ENCODE assay signal across 18 mouse cellular contexts in the genomic region with DNA sequence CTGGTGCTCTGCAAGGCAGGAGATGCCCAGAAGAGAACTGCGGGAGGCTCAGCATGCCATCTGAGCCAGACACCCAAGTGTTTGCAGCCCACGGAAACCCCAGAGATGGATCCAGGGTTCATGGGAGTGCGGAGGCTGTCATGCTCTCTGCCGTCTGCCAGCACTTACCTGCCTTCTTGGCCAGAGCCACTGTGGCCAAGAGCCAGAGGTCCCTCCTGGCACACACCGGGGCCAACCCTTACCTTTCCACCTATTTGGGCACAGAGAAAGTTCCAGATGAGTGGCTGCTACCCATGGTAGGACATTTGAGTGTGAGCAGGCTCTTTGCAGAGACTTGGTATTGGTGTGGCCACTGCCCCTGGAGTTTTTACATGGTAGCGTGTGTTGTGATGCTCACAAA.
A peak's percentile ranks its signal among the peaks of the same experiment; 100 is the strongest.
DNase-seq lines count a peak whose midpoint lies in the region; ATAC-seq and TF ChIP-seq lines count a peak whose summit lies in the region.
"Had no signal": no experiment of that assay in that cellular context is flagged by ENCODE, and none has a peak within 500 bp of the region (broad histone marks: within the 10 kb centered on the region; RNA-seq: fewer than 3 reads in every experiment).

No protein-coding gene starts in this region.

- H3K9me3 ChIP-seq in kidney, embryonic 15.5 days (replicated peaks) = no peaks in the 10 kb centered on the region
- H3K9me3 ChIP-seq in liver, postnatal 0 days (ENCODE audit: low read length) = no peaks in the 10 kb centered on the region
- H3K9me3 ChIP-seq: hindbrain, embryonic 12.5 days; limb, embryonic 15.5 days; midbrain, embryonic 15.5 days; neural tube, embryonic 15.5 days had no signal

- TF ChIP-seq CTCF in liver, adult 2 months (IDR thresholded peaks at IDR 0.05; ENCODE audit: low read depth, low read length) = no peak
- no peak for TF ChIP-seq CTCF in liver, postnatal 0 days (IDR thresholded peaks at IDR 0.05; ENCODE audit: low read depth)

- no peak overlapping the region for H3K9ac ChIP-seq in kidney, embryonic 15.5 days
- no peak overlapping the region for H3K9ac ChIP-seq in liver, adult 2 months (ENCODE audit: low read depth, low read length)
- no peak overlapping the region for H3K9ac ChIP-seq in liver, postnatal 0 days (replicated peaks)
- H3K9ac ChIP-seq: hindbrain, embryonic 12.5 days; limb, embryonic 15.5 days; midbrain, embryonic 15.5 days; neural tube, embryonic 15.5 days had no signal

- no peak overlapping the region for H3K4me3 ChIP-seq in kidney, embryonic 15.5 days (replicated peaks)
- no peak overlapping the region for H3K4me3 ChIP-seq in liver, adult 2 months (ENCODE audit: insufficient read depth, low read depth, low read length)
- H3K4me3 ChIP-seq in liver, postnatal 0 days (ENCODE audit: low read depth, low read length) = no peak overlapping the region
- H3K4me3 ChIP-seq: hindbrain, embryonic 12.5 days; limb, embryonic 15.5 days; midbrain, embryonic 15.5 days; neural tube, embryonic 15.5 days had no signal

- no peak overlapping the region for H3K27ac ChIP-seq in kidney, embryonic 15.5 days
- no peak overlapping the region for H3K27ac ChIP-seq in liver, adult 2 months (replicated peaks; ENCODE audit: insufficient read depth, low read depth, low read length)
- H3K27ac ChIP-seq in liver, postnatal 0 days (ENCODE audit: low read depth) = no peak overlapping the region
- H3K27ac ChIP-seq: hindbrain, embryonic 12.5 days; limb, embryonic 15.5 days; midbrain, embryonic 15.5 days; neural tube, embryonic 15.5 days had no signal

- no peak for ATAC-seq in kidney, embryonic 15.5 days (replicated peaks; ENCODE audit: low FRiP score)
- no peak for ATAC-seq in liver, postnatal 0 days
- ATAC-seq: forebrain, embryonic 14.5 days; midbrain, embryonic 15.5 days had no signal

- peaks cover 18% of the 10 kb centered on the region for H3K4me1 ChIP-seq in kidney, embryonic 15.5 days
- H3K4me1 ChIP-seq in liver, adult 2 months (ENCODE audit: control insufficient read depth, insufficient read depth, low read length) = no peaks in the 10 kb centered on the region
- H3K4me1 ChIP-seq in liver, postnatal 0 days (ENCODE audit: insufficient read depth) = no peaks in the 10 kb centered on the region

- H3K36me3 ChIP-seq in kidney, embryonic 15.5 days = peaks cover 51% of the 10 kb centered on the region
- peaks cover 7% of the 10 kb centered on the region for H3K36me3 ChIP-seq in liver, adult 2 months (ENCODE audit: control insufficient read depth, insufficient read depth, low read length)
- peaks cover 36% of the 10 kb centered on the region for H3K36me3 ChIP-seq in liver, postnatal 0 days (replicated peaks; ENCODE audit: insufficient read depth, low read length)

- 93% methylated on average over 6 of the region's 6 CpGs for WGBS in kidney, embryonic 15.5 days
- WGBS in liver, adult 2 months = 44% methylated on average over 6 of the region's 6 CpGs
- 85% methylated on average over 6 of the region's 6 CpGs for WGBS in liver, postnatal 0 days (ENCODE audit: insufficient replicate concordance)

- no peaks in the 10 kb centered on the region for H3K79me2 ChIP-seq in liver, adult 2 months (ENCODE audit: control insufficient read depth, insufficient read depth, low read length)

- TF ChIP-seq POLR2A in liver, adult 2 months (IDR thresholded peaks at IDR 0.05; ENCODE audit: extremely low read depth, insufficient read depth, low read length) = no peak

- H3K4me2 ChIP-seq in kidney, embryonic 15.5 days = no peak overlapping the region
- no peak overlapping the region for H3K4me2 ChIP-seq in liver, postnatal 0 days (ENCODE audit: low read depth, low read length)
- H3K4me2 ChIP-seq: hindbrain, embryonic 12.5 days; limb, embryonic 15.5 days; midbrain, embryonic 15.5 days; neural tube, embryonic 15.5 days had no signal

- no peaks in the 10 kb centered on the region for H3K27me3 ChIP-seq in kidney, embryonic 15.5 days
- no peaks in the 10 kb centered on the region for H3K27me3 ChIP-seq in liver, adult 2 months (ENCODE audit: control insufficient read depth, insufficient read depth, low read length)
- no peaks in the 10 kb centered on the region for H3K27me3 ChIP-seq in liver, postnatal 0 days (ENCODE audit: insufficient read depth, low read length)
- H3K27me3 ChIP-seq: hindbrain, embryonic 12.5 days; limb, embryonic 15.5 days; midbrain, embryonic 15.5 days; neural tube, embryonic 15.5 days had no signal

- no peak for TF ChIP-seq EP300 in liver, postnatal 0 days (IDR thresholded peaks at IDR 0.05; ENCODE audit: low read depth)

- peak; percentile 45 for DNase-seq in kidney, adult 18-20 months
- peak; percentile 63 for DNase-seq in liver, adult 2 months (ENCODE audit: extremely low read depth, low read depth, low spot score)
- no peak for DNase-seq in liver, postnatal 0 days
- peak; percentile 64 for DNase-seq in cerebellum, adult 8-10 months
- peak; percentile 72 to 73 for DNase-seq in cerebellum, postnatal 36 days
- no peak for DNase-seq in adipocyte (ENCODE audit: low spot score)
- no peak for DNase-seq in layer of hippocampus, adult 9-10 months (ENCODE audit: low spot score)
- DNase-seq: adrenal gland, adult 2 months; gastrocnemius, postnatal 25 days; layer of hippocampus, postnatal 36 days; lung, postnatal 10 days; thymus, adult 2 months had no signal

Comparison
In these comparisons a context has a peak if more than half of its experiments do, and no peak if none do; other contexts are left out.
1. DNase-seq: peak in kidney, adult 18-20 months (single experiment), liver, adult 2 months (single experiment), cerebellum, adult 8-10 months (single experiment) and cerebellum, postnatal 36 days (2 of 2); none in liver, postnatal 0 days (single experiment), adipocyte (single experiment) and layer of hippocampus, adult 9-10 months (single experiment).